Mouse (Mus musculus): ENCODE data around the gene Gm20422.
"Not testable (repeated sequence)": the region's sequence is repeated elsewhere in the genome, so short reads cannot be mapped to it uniquely, and the experiment has no call there.

Gm20422 gene

DNA sequence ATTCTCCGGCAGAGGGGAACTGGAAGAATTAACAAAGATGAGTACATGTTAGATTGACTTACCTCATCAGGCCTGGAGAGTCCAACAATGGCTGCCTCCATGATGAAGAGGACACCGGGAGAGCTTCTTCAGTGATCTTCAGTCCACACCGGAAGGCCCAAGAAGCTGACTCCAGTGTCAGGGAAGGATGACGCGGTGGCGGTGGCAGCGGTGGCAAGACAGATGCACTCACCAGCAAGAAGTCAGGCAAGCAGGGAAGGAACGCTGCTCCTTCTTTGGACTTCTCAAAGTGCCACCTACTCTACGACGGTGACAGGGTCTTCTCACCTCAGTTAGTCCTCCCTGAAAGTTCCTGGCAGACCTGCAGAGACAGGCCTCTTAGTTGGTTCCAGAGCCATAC, 64.1 kb downstream of the Gm20422 start, which contains the start of gene Zfp869:
Gene Zfp869 (minus strand): TSS at position 101 of the 400 bp plus-strand sequence.
- not testable (repeated sequence) for DNase-seq (ENCODE audit: low spot score)

DNA sequence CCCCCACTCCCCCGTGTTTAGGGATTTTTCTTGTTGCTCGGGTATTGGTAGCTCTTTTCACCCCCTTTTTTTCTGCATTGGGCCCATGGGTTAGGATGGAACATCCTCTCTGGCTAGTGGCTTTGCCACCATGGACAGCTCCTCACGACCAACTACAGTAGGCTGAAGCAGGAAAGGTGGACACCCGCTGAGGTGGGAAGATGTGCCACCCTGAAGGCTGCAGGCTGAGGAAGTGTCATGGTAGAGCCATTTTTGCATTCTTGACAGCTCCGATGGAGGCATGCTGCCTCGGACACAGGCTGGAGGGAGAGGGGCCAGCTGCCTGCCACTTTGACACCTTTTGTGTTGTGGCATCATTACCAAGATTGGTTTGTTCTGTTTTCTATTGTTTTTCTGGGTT, 72.9 kb downstream of the Gm20422 start:
- DNase-seq (ENCODE audit: low spot score): no peak
